Mouse (Mus musculus) cerebellum, adult 11 months (tissue): ENCODE measurements around the gene Vezt.

ENCODE experiments used
- DNase-seq: peaks from one replicate; pipeline ENCODE4 v3.0.0; 2022

The Vezt gene

GRCm38 (mm10) chr10:93909811-93910446 is 125.7 kb downstream of the Vezt start:
- no peak for DNase-seq

GRCm38 (mm10) chr10:93909015-93909414 is 126.6 kb downstream of the Vezt start:
- DNase-seq: no peak

- no peak for DNase-seq
These were observed 127.1 kb downstream of the Vezt start for GRCm38 (mm10) chr10:93908540-93908939.

GRCm38 (mm10) chr10:93907376-93907775 is 128.2 kb downstream of the Vezt start:
- no peak for DNase-seq

GRCm38 (mm10) chr10:93899907-93900306 is 135.7 kb downstream of the Vezt start:
- no peak for DNase-seq

- DNase-seq: no peak
These were observed 136.3 kb downstream of the Vezt start for GRCm38 (mm10) chr10:93899303-93899702.

GRCm38 (mm10) chr10:93897043-93897646 is 138.5 kb downstream of the Vezt start, which contains the start of gene Metap2:
Gene Metap2, minus strand, starts transcription at chr10:93897093.
- DNase-seq: no peak

GRCm38 (mm10) chr10:93892551-93892950 is 143.1 kb downstream of the Vezt start:
- no peak for DNase-seq

GRCm38 (mm10) chr10:93891031-93891430 is 144.6 kb downstream of the Vezt start:
- no peak for DNase-seq

- DNase-seq: no peak
These were observed 145.1 kb downstream of the Vezt start for GRCm38 (mm10) chr10:93890565-93890964.

- no peak for DNase-seq
These were observed 145.6 kb downstream of the Vezt start for GRCm38 (mm10) chr10:93889976-93890375.

- peak; percentile 78 for DNase-seq
These were observed 146.1 kb downstream of the Vezt start for GRCm38 (mm10) chr10:93889579-93889950.
